Mouse (Mus musculus) monocyte, adult 5-6 weeks (primary cell): ENCODE results near the gene Uckl1. TPM values are rescaled to one million over a fixed set of nuclear protein-coding genes. Genes with fewer than 3 reads are reported as not detected.

ENCODE experiments used
- ATAC-seq: fragments of 153-309, 156-312 bp; replicated peaks from 2 replicates; pipeline ENCODE4 v1.8.0; 2017; ENCODE audit warnings: mild to moderate bottlenecking; ENCODE audit not compliant: low TSS enrichment, insufficient number of reproducible peaks, severe bottlenecking, poor library complexity, low FRiP score
- total RNA-seq: library from RNA; stranded (forward); fragments of 200-1000, 200-491, 200-594 nt; gene quantifications from 3 replicates; pipeline ENCODE4 v1.2.3, GENCODE M21; 2017

Gene Uckl1
- 106 to 183 TPM (median 161 TPM) in 3 replicates for total RNA-seq

GRCm38 (mm10) chr2:181584411-181584942 is at the start of gene Uckl1:
TSS of gene Uckl1 (minus strand) at chr2:181584892.
- no peak for ATAC-seq

DNA sequence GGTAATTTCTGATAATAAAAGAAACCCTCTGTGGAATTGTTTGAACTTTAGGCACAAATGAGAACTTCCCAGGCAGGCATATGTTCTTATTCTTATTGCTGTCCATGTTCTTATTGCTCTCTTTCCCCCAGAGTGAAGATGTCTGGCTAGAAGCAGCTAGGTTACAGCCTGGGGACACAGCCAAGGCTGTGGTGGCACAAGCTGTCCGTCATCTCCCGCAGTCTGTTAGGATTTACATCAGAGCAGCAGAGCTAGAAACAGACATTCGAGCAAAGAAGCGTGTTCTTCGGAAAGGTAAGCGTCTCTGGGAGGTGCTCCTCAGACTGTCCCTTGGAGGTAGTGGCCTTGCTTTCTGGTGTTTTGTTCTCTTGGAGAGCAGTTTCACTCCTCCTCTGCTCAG is 47.9 kb upstream of the Uckl1 start:
- ATAC-seq, result no peak

DNA sequence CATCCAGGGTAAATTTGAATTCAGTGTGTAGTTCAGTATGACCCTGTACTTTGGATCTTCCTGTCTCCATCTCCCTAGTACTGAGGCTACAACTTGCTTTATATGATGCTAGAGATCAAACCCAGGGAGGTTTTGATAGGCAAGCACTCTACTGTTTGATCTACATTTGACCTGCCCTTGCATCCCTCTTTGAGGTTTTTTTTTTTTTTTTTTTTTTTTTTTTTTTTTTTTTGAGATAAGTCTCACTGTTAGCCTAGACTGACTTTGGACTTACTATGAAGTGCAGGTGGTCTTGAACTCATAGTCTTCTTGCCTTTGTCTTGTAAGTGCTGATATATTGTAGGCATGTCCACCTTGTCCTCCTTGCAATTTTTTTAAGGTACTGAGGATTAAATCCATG is 43.8 kb upstream of the Uckl1 start:
- ATAC-seq, result no peak

- ATAC-seq, result no peak
Measured at GRCm38 (mm10) chr2:181623401-181623800, 38.7 kb upstream of the Uckl1 start.

DNA sequence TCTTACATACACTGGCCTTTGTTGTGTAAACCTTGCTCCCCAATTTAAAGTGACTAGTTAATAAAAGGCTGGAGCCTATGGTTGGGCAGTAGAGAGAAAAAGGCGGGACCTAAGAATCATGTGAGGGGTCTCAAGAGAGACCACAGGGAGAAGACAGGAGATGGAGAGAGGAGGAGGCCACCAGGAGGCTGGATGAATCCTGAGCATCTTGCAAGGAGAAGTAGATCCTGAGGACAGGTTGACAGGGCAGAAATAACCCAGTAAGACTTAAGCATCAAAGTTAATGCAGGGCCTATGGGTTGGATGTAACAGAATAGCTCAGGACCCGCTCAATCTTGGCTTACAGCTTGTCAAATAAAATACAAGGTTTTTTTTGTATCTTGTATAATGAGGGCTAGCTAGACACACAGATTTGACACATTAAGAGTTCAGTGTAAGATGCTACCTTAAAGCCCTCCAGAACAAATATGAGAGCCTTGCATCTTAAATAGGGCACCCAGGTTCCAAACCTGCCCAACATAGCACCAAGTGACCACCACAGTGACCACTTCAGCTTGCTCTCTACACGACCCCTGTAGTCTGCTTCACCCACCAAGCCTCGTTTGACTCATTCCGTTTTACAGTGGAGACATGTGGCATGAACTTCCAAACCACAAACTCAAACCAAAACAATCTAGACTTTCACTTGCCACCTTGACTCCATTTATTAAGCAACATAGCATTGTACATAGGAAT is 34.2 kb upstream of the Uckl1 start:
- no peak for ATAC-seq

- ATAC-seq, result no peak
Measured at GRCm38 (mm10) chr2:181602367-181602766, 17.7 kb upstream of the Uckl1 start.

DNA sequence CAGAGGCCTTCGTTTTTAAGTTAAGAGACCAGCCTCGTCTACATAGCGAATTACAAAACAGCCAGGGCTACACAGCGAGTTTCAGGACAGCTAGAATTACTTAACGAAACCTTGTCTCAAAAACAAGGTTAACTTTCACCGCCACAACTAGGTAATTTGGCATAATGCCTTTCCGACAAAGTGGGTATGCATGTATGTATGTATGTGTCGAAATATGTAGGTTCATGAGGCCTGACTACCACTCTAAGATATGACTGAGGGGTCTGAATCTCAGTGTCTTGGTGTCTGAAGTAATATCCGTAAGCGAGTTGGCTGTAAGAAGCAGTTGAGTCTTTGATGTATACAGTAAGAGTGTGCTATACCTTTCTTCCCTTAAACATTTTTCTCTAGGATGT is 17.1 kb upstream of the Uckl1 start:
- ATAC-seq, result no peak

DNA sequence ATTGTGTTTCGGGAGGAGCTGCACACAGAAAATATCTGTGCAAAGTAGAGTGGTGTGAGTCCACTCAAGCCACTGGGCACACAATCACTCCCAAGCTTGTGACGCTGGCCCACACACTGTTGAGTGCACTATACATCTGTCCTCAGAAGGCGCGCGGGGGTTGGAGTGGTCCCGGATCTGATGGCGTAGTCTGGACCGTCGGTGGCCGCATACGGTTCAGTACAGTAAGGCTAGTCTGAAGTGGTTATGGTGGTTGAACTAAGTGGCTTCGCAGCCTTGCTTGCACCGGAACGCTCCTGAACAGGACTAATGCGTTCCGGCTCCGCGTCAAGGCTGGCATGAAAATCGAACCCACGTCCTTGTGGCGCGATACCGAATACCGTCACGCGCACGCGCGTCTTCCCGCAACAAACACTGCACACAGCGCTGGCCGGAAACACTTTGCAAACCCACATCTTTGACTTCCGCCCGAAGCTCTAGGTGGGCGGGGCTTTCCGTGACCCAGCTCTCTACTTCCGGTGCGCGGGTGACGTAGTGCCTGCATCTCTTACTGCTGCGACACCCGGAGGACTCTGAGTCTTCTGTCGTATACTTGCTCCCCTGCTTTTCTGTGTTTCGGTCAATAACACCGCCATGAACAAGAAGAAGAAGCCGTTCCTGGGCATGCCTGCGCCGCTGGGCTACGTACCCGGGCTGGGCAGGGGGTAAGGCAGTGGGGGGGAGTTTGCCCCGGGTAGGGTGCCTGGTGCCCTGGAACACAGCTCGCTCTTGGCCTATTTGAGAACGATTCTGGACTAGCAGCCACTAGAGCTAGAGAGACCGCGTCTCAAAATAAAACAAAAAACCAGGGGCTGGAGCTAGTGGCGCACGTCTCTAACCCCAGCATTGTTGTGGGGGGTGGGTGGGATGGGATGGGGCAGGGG is 16.4 kb upstream of the Uckl1 start:
- ATAC-seq, result peak; percentile 95

DNA sequence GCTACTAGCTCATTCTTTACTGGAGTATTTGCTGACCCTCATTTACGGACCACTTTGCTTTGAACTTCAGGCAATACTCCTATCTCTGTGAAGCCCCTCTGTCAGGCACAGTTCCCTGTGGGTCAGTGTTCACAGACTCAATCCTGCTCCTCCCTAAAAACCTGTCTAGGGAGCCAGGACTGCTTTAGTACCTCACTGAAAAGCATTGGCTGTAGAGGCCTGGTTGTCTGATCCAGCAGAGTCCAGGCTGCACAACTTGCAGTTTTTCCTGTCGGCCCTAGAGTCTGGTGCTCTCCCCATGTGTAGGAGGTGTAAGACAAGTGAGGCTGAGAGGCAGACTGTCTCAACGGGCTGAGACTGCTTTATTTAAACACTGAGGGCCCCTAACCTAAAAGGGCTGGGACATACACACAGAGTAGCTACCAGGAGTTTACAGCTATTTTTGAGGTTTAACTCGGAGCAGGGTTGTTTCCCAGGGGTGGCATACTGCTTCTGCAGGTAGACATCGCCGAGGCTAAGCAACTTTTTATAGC is 15.6 kb upstream of the Uckl1 start:
- ATAC-seq, result no peak

- peak; percentile 15; the same call in 1 of the 2 replicates for ATAC-seq
Measured at GRCm38 (mm10) chr2:181598454-181599351, 14.0 kb upstream of the Uckl1 start, which contains the start of gene Samd10. TSS of gene Samd10 (minus strand) at chr2:181599212.

DNA sequence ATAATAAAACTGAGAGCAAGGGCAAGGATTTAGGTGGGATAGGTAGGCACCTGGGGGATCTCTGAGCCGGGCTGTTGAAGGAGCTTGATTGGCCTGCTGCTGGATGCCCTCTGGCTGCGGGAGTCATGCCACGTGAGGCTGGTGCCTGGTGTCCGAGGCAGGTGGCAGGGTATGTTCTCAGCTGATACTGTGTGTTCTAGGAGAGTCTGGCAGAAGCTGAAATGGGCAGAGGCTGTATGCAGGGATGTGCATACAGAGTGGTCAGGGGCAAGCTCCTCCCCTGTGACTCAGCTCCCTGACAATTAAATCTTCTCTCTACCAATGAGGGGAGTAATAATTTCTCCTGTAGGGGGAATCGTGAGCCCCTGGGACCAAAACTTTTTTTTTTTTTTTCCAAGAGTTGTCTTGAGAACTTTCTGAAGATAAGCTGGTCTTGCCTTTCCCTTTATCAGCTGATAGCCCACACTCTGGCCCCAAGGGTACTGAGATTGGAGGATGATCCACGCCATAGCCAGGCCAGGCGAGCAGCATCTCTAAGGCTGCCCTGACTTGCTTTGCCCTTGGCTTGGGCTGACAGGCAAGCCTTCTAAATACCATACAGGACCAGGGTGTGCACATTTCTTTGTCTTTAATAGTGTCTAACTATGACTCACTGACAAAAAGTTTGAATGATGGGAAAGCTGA is 12.8 kb upstream of the Uckl1 start:
- ATAC-seq, result no peak

- no peak for ATAC-seq
Measured at GRCm38 (mm10) chr2:181596221-181596960, 11.7 kb upstream of the Uckl1 start.

DNA sequence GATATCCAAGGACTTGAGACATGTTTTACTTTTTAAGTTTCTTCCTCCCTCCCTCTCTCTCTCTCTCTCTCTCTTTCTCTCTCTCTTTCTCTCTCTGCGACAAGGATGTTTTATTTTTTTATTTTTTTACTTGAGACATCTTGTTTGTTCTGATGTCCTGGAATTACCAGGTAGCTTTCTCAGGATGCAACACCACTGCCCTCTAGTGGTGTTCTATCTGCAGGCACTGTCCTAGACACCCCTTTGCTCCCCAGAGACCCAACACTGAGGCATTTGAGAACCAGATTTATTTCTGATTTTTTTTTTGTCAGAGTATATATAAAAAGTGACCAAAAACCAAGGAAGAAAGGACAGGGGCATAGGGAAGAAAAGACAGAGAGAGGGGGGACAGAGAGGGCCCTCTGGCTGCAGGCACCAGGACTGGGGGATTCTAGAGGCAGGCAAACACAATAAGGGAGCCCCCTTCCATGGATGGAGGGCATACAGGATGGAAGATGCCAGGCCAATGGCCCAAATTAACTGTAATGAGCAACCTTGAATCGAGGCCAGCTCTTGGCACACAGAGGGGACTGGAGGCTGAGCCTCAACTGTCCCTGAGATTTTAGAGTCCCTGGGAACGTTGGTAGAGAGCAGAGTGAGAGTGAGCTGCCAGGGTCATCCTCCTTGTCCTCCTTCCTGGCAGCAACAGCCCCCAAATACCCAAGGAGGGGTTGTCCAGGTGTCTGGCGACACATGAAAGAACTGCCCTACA is 10.4 kb upstream of the Uckl1 start:
- ATAC-seq, result no peak

DNA sequence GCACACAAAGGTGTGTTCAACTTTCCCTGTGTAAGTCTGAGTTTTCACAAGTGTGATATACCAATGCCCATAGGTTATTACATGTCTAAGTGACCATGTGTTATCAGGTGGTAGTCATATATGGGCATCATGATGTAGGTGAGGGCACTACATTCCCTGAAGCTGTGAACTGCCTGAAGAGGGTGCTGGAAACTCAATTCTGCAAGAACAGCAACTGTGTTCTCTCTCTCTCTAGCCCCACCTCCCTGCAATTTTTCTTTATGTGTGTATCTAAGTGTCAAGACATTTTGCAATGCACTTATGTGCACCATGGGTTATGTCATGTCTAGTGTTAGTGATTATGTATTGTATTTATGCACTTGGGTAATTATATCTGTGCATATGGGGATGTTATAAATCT is 9.2 kb upstream of the Uckl1 start:
- no peak for ATAC-seq

DNA sequence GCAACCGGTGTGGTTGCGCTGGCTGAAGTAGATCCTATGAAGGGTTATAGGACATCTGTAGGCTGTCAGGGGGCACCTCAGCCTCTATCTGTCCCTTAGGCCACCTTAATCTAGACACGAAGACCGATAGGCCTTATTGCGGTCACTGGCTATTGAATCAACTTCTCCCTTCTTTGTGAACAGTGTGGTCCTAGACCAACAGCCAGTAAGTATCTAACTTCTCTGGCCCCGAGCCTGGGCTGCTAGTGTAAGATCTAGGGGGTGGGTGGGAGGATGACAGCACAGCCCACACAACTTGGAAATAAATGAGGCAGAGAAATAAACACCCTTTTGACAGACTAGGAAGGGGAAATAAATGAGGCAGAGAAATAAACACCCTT is 8.3 kb upstream of the Uckl1 start:
- ATAC-seq, result peak; percentile 8; the same call in 1 of the 2 replicates

GRCm38 (mm10) chr2:181592231-181593041 is 7.7 kb upstream of the Uckl1 start, which contains the start of gene Zfp512b:
TSS of gene Zfp512b (minus strand) at chr2:181592803.
- no peak for ATAC-seq
